Mouse (Mus musculus) ovary, postnatal 36 days (tissue): Measurements from ENCODE around the gene Hsp90ab1.

Source experiments
- DNase-seq: peaks from one replicate; pipeline ENCODE4 v3.0.0; 2022; ENCODE audit warnings: low spot score, mixed read lengths

Hsp90ab1 gene

GRCm38 (mm10) chr17:45557998-45558862, 14.8 kb downstream of the Hsp90ab1 start:
- no peak for DNase-seq

- no peak for DNase-seq
Observed at GRCm38 (mm10) chr17:45557246-45557824, 15.7 kb downstream of the Hsp90ab1 start.

- DNase-seq, result no peak
Observed at GRCm38 (mm10) chr17:45556514-45557245, 16.4 kb downstream of the Hsp90ab1 start.

GRCm38 (mm10) chr17:45556107-45556489, 17.0 kb downstream of the Hsp90ab1 start:
- no peak for DNase-seq

- peak; percentile 96 for DNase-seq
Observed at GRCm38 (mm10) chr17:45555452-45556106, 17.5 kb downstream of the Hsp90ab1 start, which contains the start of gene Nfkbie. Nfkbie (plus strand) TSS chr17:45555703.

GRCm38 (mm10) chr17:45554420-45554819, 18.7 kb downstream of the Hsp90ab1 start:
- no peak for DNase-seq

- no peak for DNase-seq
Observed at GRCm38 (mm10) chr17:45553065-45553464, 20.0 kb downstream of the Hsp90ab1 start.

GRCm38 (mm10) chr17:45551816-45552451, 21.1 kb downstream of the Hsp90ab1 start:
- DNase-seq, result peak; percentile 71

GRCm38 (mm10) chr17:45551249-45551796, 21.7 kb downstream of the Hsp90ab1 start:
- no peak for DNase-seq

GRCm38 (mm10) chr17:45550253-45550652, 22.8 kb downstream of the Hsp90ab1 start:
- DNase-seq, result no peak

GRCm38 (mm10) chr17:45549617-45550181, 23.4 kb downstream of the Hsp90ab1 start, which contains the start of gene Tmem151b:
Tmem151b (minus strand) TSS chr17:45549677.
- no peak for DNase-seq

GRCm38 (mm10) chr17:45548541-45549512, 24.2 kb downstream of the Hsp90ab1 start:
- DNase-seq, result no peak

GRCm38 (mm10) chr17:45547461-45548190, 25.4 kb downstream of the Hsp90ab1 start:
- DNase-seq, result no peak

GRCm38 (mm10) chr17:45546941-45547340, 26.1 kb downstream of the Hsp90ab1 start:
- DNase-seq, result no peak

- DNase-seq, result no peak
Observed at GRCm38 (mm10) chr17:45545278-45545961, 27.7 kb downstream of the Hsp90ab1 start.

GRCm38 (mm10) chr17:45544873-45545277, 28.2 kb downstream of the Hsp90ab1 start:
- DNase-seq, result no peak

GRCm38 (mm10) chr17:45544001-45544872, 28.8 kb downstream of the Hsp90ab1 start:
- DNase-seq, result no peak
